Mouse (Mus musculus): ENCODE results near the gene Cacna2d3. TPM values are rescaled to one million over a fixed set of nuclear protein-coding genes. Genes with fewer than 3 reads are reported as not detected.

Cacna2d3 gene
- polyA plus RNA-seq, 1 experiment from 2014 or later, result 1.3 TPM

GRCm38 (mm10) chr14:29438251-29438650 is 283.4 kb downstream of the Cacna2d3 start:
- H3K9me3 ChIP-seq (ENCODE audit: control insufficient read depth, low read length), result no peaks in the 10 kb centered on the region
- 13% methylated on average over 3 of the region's 3 CpGs for WGBS
- H3K4me3 ChIP-seq (ENCODE audit: control insufficient read depth in 1 of 2, insufficient read depth in 1 of 2, low read depth in 1 of 2, low read length in 2 of 2), result no peak overlapping the region
- no peak overlapping the region for H3K9ac ChIP-seq (ENCODE audit: low read length)
- H3K4me1 ChIP-seq (ENCODE audit: control insufficient read depth in 2 of 2, insufficient read depth in 2 of 2, low read length in 2 of 2), result peaks cover 8 to 13% of the 10 kb centered on the region in 2 experiments; a peak in 3 of 4 replicates
- no peak overlapping the region for H3K4me2 ChIP-seq (ENCODE audit: low read length)
- H3K36me3 ChIP-seq (ENCODE audit: control insufficient read depth, insufficient read depth, low read length), result no peaks in the 10 kb centered on the region
- no peaks in the 10 kb centered on the region for H3K27me3 ChIP-seq (ENCODE audit: control insufficient read depth, insufficient read depth, low read length)
- no peak; the same call in 1 of the 2 replicates for ATAC-seq (ENCODE audit: insufficient number of reproducible peaks, insufficient read depth, low FRiP score, low read depth)
- H3K27ac ChIP-seq (replicated peaks in 1 of 2; ENCODE audit: control insufficient read depth in 1 of 2, insufficient read depth in 1 of 2, low read depth in 2 of 2, low read length in 2 of 2), result no peak overlapping the region

- Histone ChIP-seq H3K4me1 (ENCODE audit: control insufficient read depth in 2 of 2, insufficient read depth in 2 of 2, low read length in 2 of 2) (peaks cover 4 to 8% of the 10 kb centered on the region in 2 experiments; a peak in 1 of 4 replicates), H3K36me3 (ENCODE audit: control insufficient read depth, insufficient read depth, low read length) (no peaks in the 10 kb centered on the region), H3K4me3 (ENCODE audit: control insufficient read depth in 1 of 2, insufficient read depth in 1 of 2, low read depth in 1 of 2, low read length in 2 of 2) (no peak overlapping the region), H3K9me3 (ENCODE audit: control insufficient read depth, low read length) (no peaks in the 10 kb centered on the region), H3K27ac (replicated peaks in 1 of 2; ENCODE audit: control insufficient read depth in 1 of 2, insufficient read depth in 1 of 2, low read depth in 2 of 2, low read length in 2 of 2) (no peak overlapping the region), H3K27me3 (ENCODE audit: control insufficient read depth, insufficient read depth, low read length) (no peaks in the 10 kb centered on the region), H3K4me2 (ENCODE audit: low read length) (no peak overlapping the region), H3K9ac (ENCODE audit: low read length) (no peak overlapping the region)
- no peak for ATAC-seq (ENCODE audit: insufficient number of reproducible peaks, insufficient read depth, low FRiP score, low read depth)
Observed at GRCm38 (mm10) chr14:29435203-29435602, 286.5 kb downstream of the Cacna2d3 start.

- no peaks in the 10 kb centered on the region for H3K27me3 ChIP-seq (ENCODE audit: control insufficient read depth, insufficient read depth, low read length)
- no peaks in the 10 kb centered on the region for H3K9me3 ChIP-seq (ENCODE audit: control insufficient read depth, low read length)
- H3K4me1 ChIP-seq (ENCODE audit: control insufficient read depth in 2 of 2, insufficient read depth in 2 of 2, low read length in 2 of 2), result peaks cover 4 to 7% of the 10 kb centered on the region in 2 experiments; a peak in 1 of 4 replicates
- H3K27ac ChIP-seq (replicated peaks in 1 of 2; ENCODE audit: control insufficient read depth in 1 of 2, insufficient read depth in 1 of 2, low read depth in 2 of 2, low read length in 2 of 2), result no peak overlapping the region
- H3K4me3 ChIP-seq (ENCODE audit: control insufficient read depth in 1 of 2, insufficient read depth in 1 of 2, low read depth in 1 of 2, low read length in 2 of 2), result no peak overlapping the region
- no peaks in the 10 kb centered on the region for H3K36me3 ChIP-seq (ENCODE audit: control insufficient read depth, insufficient read depth, low read length)
- H3K9ac ChIP-seq (ENCODE audit: low read length), result no peak overlapping the region
- no peak overlapping the region for H3K4me2 ChIP-seq (ENCODE audit: low read length)
- WGBS, result 86% methylated on average over 3 of the region's 3 CpGs
- ATAC-seq (ENCODE audit: insufficient number of reproducible peaks, insufficient read depth, low FRiP score, low read depth), result no peak
Observed at GRCm38 (mm10) chr14:29433716-29434115, 287.9 kb downstream of the Cacna2d3 start.

GRCm38 (mm10) chr14:29433076-29433714 is 288.5 kb downstream of the Cacna2d3 start:
- Histone ChIP-seq H3K4me3 (ENCODE audit: control insufficient read depth in 1 of 2, insufficient read depth in 1 of 2, low read depth in 1 of 2, low read length in 2 of 2) (no peak overlapping the region), H3K4me1 (ENCODE audit: control insufficient read depth in 2 of 2, insufficient read depth in 2 of 2, low read length in 2 of 2) (peaks cover 3 to 4% of the 10 kb centered on the region in 2 experiments; a peak in 1 of 4 replicates), H3K36me3 (ENCODE audit: control insufficient read depth, insufficient read depth, low read length) (no peaks in the 10 kb centered on the region), H3K27me3 (ENCODE audit: control insufficient read depth, insufficient read depth, low read length) (no peaks in the 10 kb centered on the region), H3K9ac (ENCODE audit: low read length) (no peak overlapping the region), H3K4me2 (ENCODE audit: low read length) (no peak overlapping the region), H3K9me3 (ENCODE audit: control insufficient read depth, low read length) (no peaks in the 10 kb centered on the region), H3K27ac (replicated peaks in 1 of 2; ENCODE audit: control insufficient read depth in 1 of 2, insufficient read depth in 1 of 2, low read depth in 2 of 2, low read length in 2 of 2) (no peak overlapping the region)
- no peak for ATAC-seq (ENCODE audit: insufficient number of reproducible peaks, insufficient read depth, low FRiP score, low read depth)
- 57% methylated on average over 5 of the region's 5 CpGs for WGBS

- ATAC-seq (ENCODE audit: insufficient number of reproducible peaks, insufficient read depth, low FRiP score, low read depth), result no peak
- no peaks in the 10 kb centered on the region for H3K27me3 ChIP-seq (ENCODE audit: control insufficient read depth, insufficient read depth, low read length)
- H3K27ac ChIP-seq (replicated peaks in 1 of 2; ENCODE audit: control insufficient read depth in 1 of 2, insufficient read depth in 1 of 2, low read depth in 2 of 2, low read length in 2 of 2), result no peak overlapping the region
- no peak overlapping the region for H3K9ac ChIP-seq (ENCODE audit: low read length)
- no peak overlapping the region for H3K4me3 ChIP-seq (ENCODE audit: control insufficient read depth in 1 of 2, insufficient read depth in 1 of 2, low read depth in 1 of 2, low read length in 2 of 2)
- 74% methylated on average over 2 of the region's 2 CpGs for WGBS
- no peaks in the 10 kb centered on the region for H3K4me1 ChIP-seq (ENCODE audit: control insufficient read depth in 2 of 2, insufficient read depth in 2 of 2, low read length in 2 of 2)
- no peaks in the 10 kb centered on the region for H3K9me3 ChIP-seq (ENCODE audit: control insufficient read depth, low read length)
- no peak overlapping the region for H3K4me2 ChIP-seq (ENCODE audit: low read length)
- H3K36me3 ChIP-seq (ENCODE audit: control insufficient read depth, insufficient read depth, low read length), result no peaks in the 10 kb centered on the region
Observed at GRCm38 (mm10) chr14:29429788-29430187, 291.9 kb downstream of the Cacna2d3 start.

- Histone ChIP-seq H3K27ac (replicated peaks in 1 of 2; ENCODE audit: control insufficient read depth in 1 of 2, insufficient read depth in 1 of 2, low read depth in 2 of 2, low read length in 2 of 2) (no peak overlapping the region), H3K27me3 (ENCODE audit: control insufficient read depth, insufficient read depth, low read length) (no peaks in the 10 kb centered on the region), H3K9me3 (ENCODE audit: control insufficient read depth, low read length) (no peaks in the 10 kb centered on the region), H3K4me3 (ENCODE audit: control insufficient read depth in 1 of 2, insufficient read depth in 1 of 2, low read depth in 1 of 2, low read length in 2 of 2) (no peak overlapping the region), H3K4me2 (ENCODE audit: low read length) (no peak overlapping the region), H3K9ac (ENCODE audit: low read length) (no peak overlapping the region), H3K4me1 (ENCODE audit: control insufficient read depth in 2 of 2, insufficient read depth in 2 of 2, low read length in 2 of 2) (no peaks in the 10 kb centered on the region), H3K36me3 (ENCODE audit: control insufficient read depth, insufficient read depth, low read length) (no peaks in the 10 kb centered on the region)
- no peak for ATAC-seq (ENCODE audit: insufficient number of reproducible peaks, insufficient read depth, low FRiP score, low read depth)
- WGBS, result 85% methylated on average over 3 of the region's 3 CpGs
Observed at GRCm38 (mm10) chr14:29425666-29426065, 296.0 kb downstream of the Cacna2d3 start.

- Histone ChIP-seq H3K4me3 (ENCODE audit: control insufficient read depth in 1 of 2, insufficient read depth in 1 of 2, low read depth in 1 of 2, low read length in 2 of 2) (no peak overlapping the region), H3K4me2 (ENCODE audit: low read length) (no peak overlapping the region), H3K36me3 (ENCODE audit: control insufficient read depth, insufficient read depth, low read length) (no peaks in the 10 kb centered on the region), H3K4me1 (ENCODE audit: control insufficient read depth in 2 of 2, insufficient read depth in 2 of 2, low read length in 2 of 2) (no peaks in the 10 kb centered on the region), H3K27ac (replicated peaks in 1 of 2; ENCODE audit: control insufficient read depth in 1 of 2, insufficient read depth in 1 of 2, low read depth in 2 of 2, low read length in 2 of 2) (no peak overlapping the region), H3K27me3 (ENCODE audit: control insufficient read depth, insufficient read depth, low read length) (no peaks in the 10 kb centered on the region), H3K9ac (ENCODE audit: low read length) (no peak overlapping the region), H3K9me3 (ENCODE audit: control insufficient read depth, low read length) (no peaks in the 10 kb centered on the region)
- ATAC-seq (ENCODE audit: insufficient number of reproducible peaks, insufficient read depth, low FRiP score, low read depth), result no peak
- WGBS, result 77% methylated on average over 3 of the region's 3 CpGs
Observed at GRCm38 (mm10) chr14:29425208-29425607, 296.5 kb downstream of the Cacna2d3 start.

GRCm38 (mm10) chr14:29405878-29406165 is 315.8 kb downstream of the Cacna2d3 start:
- peaks cover 0 to 6% of the 10 kb centered on the region in 2 experiments; a peak in 2 of 4 replicates for H3K4me1 ChIP-seq (ENCODE audit: control insufficient read depth in 2 of 2, insufficient read depth in 2 of 2, low read length in 2 of 2)
- no peaks in the 10 kb centered on the region for H3K9me3 ChIP-seq (ENCODE audit: control insufficient read depth, low read length)
- no peak overlapping the region for H3K27ac ChIP-seq (replicated peaks in 1 of 2; ENCODE audit: control insufficient read depth in 1 of 2, insufficient read depth in 1 of 2, low read depth in 2 of 2, low read length in 2 of 2)
- 19% methylated on average over 2 of the region's 2 CpGs for WGBS
- H3K4me3 ChIP-seq (ENCODE audit: control insufficient read depth in 1 of 2, insufficient read depth in 1 of 2, low read depth in 1 of 2, low read length in 2 of 2), result no peak overlapping the region
- no peaks in the 10 kb centered on the region for H3K27me3 ChIP-seq (ENCODE audit: control insufficient read depth, insufficient read depth, low read length)
- ATAC-seq (ENCODE audit: insufficient number of reproducible peaks, insufficient read depth, low FRiP score, low read depth), result no peak
- no peak overlapping the region for H3K4me2 ChIP-seq (ENCODE audit: low read length)
- no peak overlapping the region for H3K9ac ChIP-seq (ENCODE audit: low read length)
- no peaks in the 10 kb centered on the region for H3K36me3 ChIP-seq (ENCODE audit: control insufficient read depth, insufficient read depth, low read length)
